22 mouse cellular contexts compared by ENCODE assay signal in genomic region chr13:70547457-70547856, GRCm38 (mm10).
DNase-seq lines count a peak whose midpoint lies in the region; ATAC-seq lines count a peak whose summit lies in the region.
"Had no signal": no experiment of that assay in that cellular context is flagged by ENCODE, and none has a peak within 500 bp of the region (broad histone marks: within the 10 kb centered on the region; RNA-seq: fewer than 3 reads in every experiment).

No protein-coding gene starts in this region.

- H3K4me3 ChIP-seq in forebrain, embryonic 10.5 days = no peak overlapping the region
- H3K4me3 ChIP-seq in forebrain, embryonic 13.5 days = no peak overlapping the region
- no peak overlapping the region for H3K4me3 ChIP-seq in intestine, embryonic 15.5 days (replicated peaks)
- no peak overlapping the region for H3K4me3 ChIP-seq in intestine, embryonic 16.5 days (ENCODE audit: low read length)
- no peak overlapping the region for H3K4me3 ChIP-seq in hindbrain, embryonic 16.5 days (ENCODE audit: low read length)
- H3K4me3 ChIP-seq in midbrain, embryonic 16.5 days (ENCODE audit: low read depth, low read length) = no peak overlapping the region
- no peak overlapping the region for H3K4me3 ChIP-seq in limb, embryonic 10.5 days
- H3K4me3 ChIP-seq: embryonic facial prominence, embryonic 15.5 days; gastrocnemius, adult 2 months; heart, embryonic 10.5 days; layer of hippocampus, adult 2 months; limb, embryonic 12.5 days; liver, embryonic 12.5 days had no signal

- H3K4me1 ChIP-seq in forebrain, embryonic 10.5 days = peaks cover 12% of the 10 kb centered on the region
- peaks cover 6% of the 10 kb centered on the region; the same call in 1 of the 2 replicates for H3K4me1 ChIP-seq in forebrain, embryonic 13.5 days
- H3K4me1 ChIP-seq in intestine, embryonic 15.5 days (replicated peaks) = no peaks in the 10 kb centered on the region
- 0 out of 2 replicates have a peak, but pooled peaks cover 2% of the 10 kb centered on the region for H3K4me1 ChIP-seq in intestine, embryonic 16.5 days (ENCODE audit: control insufficient read depth, insufficient read depth, low read length)
- peaks cover 6% of the 10 kb centered on the region; the same call in 1 of the 2 replicates for H3K4me1 ChIP-seq in hindbrain, embryonic 16.5 days (ENCODE audit: control insufficient read depth, insufficient read depth, low read depth, low read length)
- no peaks in the 10 kb centered on the region; the same call in 1 of the 2 replicates for H3K4me1 ChIP-seq in midbrain, embryonic 16.5 days (ENCODE audit: control insufficient read depth, insufficient read depth, low read length)
- no peaks in the 10 kb centered on the region for H3K4me1 ChIP-seq in limb, embryonic 10.5 days
- H3K4me1 ChIP-seq: embryonic facial prominence, embryonic 15.5 days; heart, embryonic 10.5 days; limb, embryonic 12.5 days; liver, embryonic 12.5 days had no signal

- no peaks in the 10 kb centered on the region for H3K9me3 ChIP-seq in forebrain, embryonic 10.5 days
- no peaks in the 10 kb centered on the region for H3K9me3 ChIP-seq in forebrain, embryonic 13.5 days (replicated peaks)
- H3K9me3 ChIP-seq in intestine, embryonic 15.5 days = no peaks in the 10 kb centered on the region
- H3K9me3 ChIP-seq in intestine, embryonic 16.5 days (ENCODE audit: control insufficient read depth, low read length) = no peaks in the 10 kb centered on the region
- H3K9me3 ChIP-seq in hindbrain, embryonic 16.5 days (ENCODE audit: control insufficient read depth, low read length) = no peaks in the 10 kb centered on the region
- no peaks in the 10 kb centered on the region for H3K9me3 ChIP-seq in midbrain, embryonic 16.5 days (replicated peaks; ENCODE audit: control insufficient read depth, low read length, poor library complexity, severe bottlenecking)
- no peaks in the 10 kb centered on the region for H3K9me3 ChIP-seq in limb, embryonic 10.5 days (replicated peaks)
- H3K9me3 ChIP-seq: embryonic facial prominence, embryonic 15.5 days; heart, embryonic 10.5 days; limb, embryonic 12.5 days; liver, embryonic 12.5 days had no signal

- H3K4me2 ChIP-seq in forebrain, embryonic 13.5 days = no peak overlapping the region
- H3K4me2 ChIP-seq in intestine, embryonic 15.5 days (replicated peaks) = no peak overlapping the region
- no peak overlapping the region for H3K4me2 ChIP-seq in intestine, embryonic 16.5 days (ENCODE audit: low read depth, low read length)
- H3K4me2 ChIP-seq in hindbrain, embryonic 16.5 days (ENCODE audit: low read length) = no peak overlapping the region
- no peak overlapping the region for H3K4me2 ChIP-seq in midbrain, embryonic 16.5 days (ENCODE audit: low read length)
- H3K4me2 ChIP-seq: embryonic facial prominence, embryonic 15.5 days; limb, embryonic 12.5 days; liver, embryonic 12.5 days had no signal

- ATAC-seq in forebrain, embryonic 13.5 days = no peak
- ATAC-seq in intestine, embryonic 15.5 days = 0 out of 2 replicates have a peak, but pooled peaks have one; percentile 34
- ATAC-seq in intestine, embryonic 16.5 days = no peak
- ATAC-seq in hindbrain, embryonic 16.5 days = peak; percentile 37; the same call in 1 of the 2 replicates
- ATAC-seq in midbrain, embryonic 16.5 days = peak; percentile 72
- ATAC-seq: intestine, postnatal 0 days; liver, embryonic 12.5 days had no signal

- WGBS in forebrain, embryonic 10.5 days = 36% methylated on average over 3 of the region's 3 CpGs
- 10% methylated on average over 3 of the region's 3 CpGs for WGBS in forebrain, embryonic 13.5 days
- WGBS in intestine, embryonic 15.5 days = 26% methylated on average over 3 of the region's 3 CpGs
- WGBS in intestine, embryonic 16.5 days = 47% methylated on average over 3 of the region's 3 CpGs
- 38% methylated on average over 3 of the region's 3 CpGs for WGBS in hindbrain, embryonic 16.5 days
- 20% methylated on average over 3 of the region's 3 CpGs for WGBS in midbrain, embryonic 16.5 days
- 71% methylated on average over 3 of the region's 3 CpGs for WGBS in limb, embryonic 10.5 days

- H3K36me3 ChIP-seq in forebrain, embryonic 10.5 days (replicated peaks) = no peaks in the 10 kb centered on the region
- H3K36me3 ChIP-seq in forebrain, embryonic 13.5 days (ENCODE audit: poor library complexity, severe bottlenecking) = no peaks in the 10 kb centered on the region
- H3K36me3 ChIP-seq in intestine, embryonic 15.5 days = no peaks in the 10 kb centered on the region
- H3K36me3 ChIP-seq in intestine, embryonic 16.5 days (ENCODE audit: control insufficient read depth, insufficient read depth, low read length) = no peaks in the 10 kb centered on the region
- H3K36me3 ChIP-seq in hindbrain, embryonic 16.5 days (ENCODE audit: control insufficient read depth, insufficient read depth, low read length) = no peaks in the 10 kb centered on the region
- H3K36me3 ChIP-seq in midbrain, embryonic 16.5 days (ENCODE audit: control insufficient read depth, insufficient read depth, low read length) = no peaks in the 10 kb centered on the region
- H3K36me3 ChIP-seq in limb, embryonic 10.5 days = no peaks in the 10 kb centered on the region
- H3K36me3 ChIP-seq: embryonic facial prominence, embryonic 15.5 days; heart, embryonic 10.5 days; limb, embryonic 12.5 days; liver, embryonic 12.5 days had no signal

- DNase-seq in forebrain, embryonic 10.5 days (ENCODE audit: extremely low spot score, low spot score) = peak; percentile 15
- no peak for DNase-seq in spleen, postnatal 10 days (ENCODE audit: low spot score in 2 of 2)
- no peak for DNase-seq in limb, embryonic 10.5 days (ENCODE audit: low spot score)
- DNase-seq: adrenal gland, postnatal 25 days; cerebellum, adult 9-10 months; gastrocnemius, adult 2 months; heart, postnatal 4 days; kidney, postnatal 25 days; layer of hippocampus, postnatal 36 days; lung, adult 18-20 months; lung, postnatal 10 days had no signal

- H3K27me3 ChIP-seq in forebrain, embryonic 10.5 days (ENCODE audit: poor library complexity, severe bottlenecking) = peaks cover 45% of the 10 kb centered on the region
- 0 out of 2 replicates have a peak, but pooled peaks cover 4% of the 10 kb centered on the region for H3K27me3 ChIP-seq in forebrain, embryonic 13.5 days
- H3K27me3 ChIP-seq in intestine, embryonic 15.5 days (replicated peaks) = 0 out of 2 replicates have a peak, but pooled peaks cover 7% of the 10 kb centered on the region
- H3K27me3 ChIP-seq in intestine, embryonic 16.5 days (replicated peaks; ENCODE audit: control insufficient read depth, insufficient read depth, low read length) = no peaks in the 10 kb centered on the region; the same call in 1 of the 2 replicates
- H3K27me3 ChIP-seq in hindbrain, embryonic 16.5 days (replicated peaks; ENCODE audit: control insufficient read depth, insufficient read depth, low read length) = no peaks in the 10 kb centered on the region
- no peaks in the 10 kb centered on the region for H3K27me3 ChIP-seq in midbrain, embryonic 16.5 days (ENCODE audit: control insufficient read depth, insufficient read depth, low read depth, low read length)
- H3K27me3 ChIP-seq in limb, embryonic 10.5 days (ENCODE audit: low read depth, poor library complexity, severe bottlenecking) = no peaks in the 10 kb centered on the region
- H3K27me3 ChIP-seq: embryonic facial prominence, embryonic 15.5 days; limb, embryonic 12.5 days; liver, embryonic 12.5 days had no signal

- no peak overlapping the region for H3K9ac ChIP-seq in forebrain, embryonic 13.5 days
- no peak overlapping the region for H3K9ac ChIP-seq in intestine, embryonic 15.5 days
- no peak overlapping the region for H3K9ac ChIP-seq in intestine, embryonic 16.5 days (ENCODE audit: low read depth, low read length)
- H3K9ac ChIP-seq in hindbrain, embryonic 16.5 days (ENCODE audit: low read depth, low read length) = no peak overlapping the region
- H3K9ac ChIP-seq in midbrain, embryonic 16.5 days (ENCODE audit: low read depth, low read length) = no peak overlapping the region
- H3K9ac ChIP-seq: embryonic facial prominence, embryonic 15.5 days; limb, embryonic 12.5 days; liver, embryonic 12.5 days had no signal

- no peak overlapping the region for H3K27ac ChIP-seq in forebrain, embryonic 10.5 days
- no peak overlapping the region for H3K27ac ChIP-seq in forebrain, embryonic 13.5 days
- no peak overlapping the region for H3K27ac ChIP-seq in intestine, embryonic 15.5 days
- H3K27ac ChIP-seq in intestine, embryonic 16.5 days (ENCODE audit: low read length) = no peak overlapping the region
- H3K27ac ChIP-seq in hindbrain, embryonic 16.5 days (ENCODE audit: low read depth, low read length) = no peak overlapping the region
- no peak overlapping the region for H3K27ac ChIP-seq in midbrain, embryonic 16.5 days (ENCODE audit: low read length)
- no peak overlapping the region for H3K27ac ChIP-seq in limb, embryonic 10.5 days
- H3K27ac ChIP-seq: embryonic facial prominence, embryonic 15.5 days; gastrocnemius, adult 2 months; heart, embryonic 10.5 days; layer of hippocampus, adult 2 months; limb, embryonic 12.5 days; liver, embryonic 12.5 days had no signal

Comparison
In these comparisons a context has a peak if more than half of its experiments do, and no peak if none do; other contexts are left out.
1. ATAC-seq: peak in intestine, embryonic 15.5 days (single experiment), hindbrain, embryonic 16.5 days (single experiment) and midbrain, embryonic 16.5 days (single experiment); none in forebrain, embryonic 13.5 days (single experiment) and intestine, embryonic 16.5 days (single experiment).